Mouse (Mus musculus): ENCODE results near the gene Ticam1.

DNA sequence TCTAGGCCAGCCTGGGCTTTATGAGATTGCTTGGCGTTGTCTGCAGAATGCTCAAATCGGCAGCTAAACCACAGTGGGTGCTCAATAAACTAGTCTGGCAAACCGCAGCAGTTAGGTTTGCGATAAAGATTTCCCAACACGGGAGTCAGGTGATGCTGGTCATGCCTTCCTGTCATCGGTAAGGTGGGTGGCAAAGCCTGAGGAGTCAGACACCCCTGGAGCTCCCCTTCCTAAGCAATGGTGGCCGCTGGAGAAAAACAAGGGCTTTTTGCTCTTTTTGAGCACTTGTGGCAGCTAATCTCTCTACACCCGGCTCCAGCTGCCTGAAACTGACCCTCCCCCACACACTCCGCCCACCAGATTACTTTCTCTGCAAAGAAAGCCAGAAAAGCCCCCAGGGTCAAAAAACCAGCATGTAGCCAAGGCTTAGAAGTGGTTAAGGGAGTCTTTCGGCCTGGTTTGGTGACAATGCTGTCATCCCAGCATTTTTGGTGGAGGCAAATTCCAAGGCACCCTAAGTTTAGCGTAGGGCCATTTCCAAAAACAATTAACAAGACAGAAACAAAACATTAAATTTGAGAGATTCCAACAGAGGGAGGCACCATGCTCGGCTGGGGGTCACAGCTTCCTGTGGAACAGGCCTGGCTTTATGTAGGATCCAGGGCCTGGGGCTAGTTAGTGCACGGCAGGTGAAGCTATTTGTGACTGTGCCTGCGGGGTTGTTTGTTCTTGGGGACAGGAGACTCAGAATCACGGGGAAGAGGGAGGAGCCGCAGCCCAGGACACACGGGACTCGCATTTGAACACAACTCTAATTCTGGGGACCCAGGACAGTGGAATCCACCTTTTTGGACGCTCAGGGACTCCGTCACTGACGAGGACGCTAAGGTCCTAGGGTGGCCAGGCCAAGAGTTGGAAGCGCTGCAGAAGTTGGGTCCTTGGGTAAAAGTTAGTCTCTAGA lies 13.1 kb upstream of the Ticam1 start:
- TF ChIP-seq GATA1 (IDR thresholded peaks at IDR 0.05; ENCODE audit: low read length) = no peak
- no peak for TF ChIP-seq TAL1 (IDR thresholded peaks at IDR 0.05; ENCODE audit: low read length)
